Mouse (Mus musculus) thymus, adult 2 months (tissue): ENCODE data around the gene Vwf.

Experiments used
- CTCF ChIP-seq: fragments of 200-500 bp; IDR thresholded peaks from 2 replicates; pipeline ENCODE4 v1.5.1; 2012; ENCODE audit warnings: mild to moderate bottlenecking, control low read depth, low read length, moderate library complexity, borderline replicate concordance; ENCODE audit not compliant: control insufficient read depth, poor library complexity, insufficient read depth; ENCODE audit errors: extremely low read depth
- POLR2A ChIP-seq: fragments of 200-500 bp; IDR thresholded peaks from 2 replicates; pipeline ENCODE4 v1.6.1; 2012; ENCODE audit warnings: mild to moderate bottlenecking, low read length, control low read depth, moderate library complexity; ENCODE audit not compliant: control insufficient read depth, poor library complexity, insufficient read depth; ENCODE audit errors: extremely low read depth

DNA sequence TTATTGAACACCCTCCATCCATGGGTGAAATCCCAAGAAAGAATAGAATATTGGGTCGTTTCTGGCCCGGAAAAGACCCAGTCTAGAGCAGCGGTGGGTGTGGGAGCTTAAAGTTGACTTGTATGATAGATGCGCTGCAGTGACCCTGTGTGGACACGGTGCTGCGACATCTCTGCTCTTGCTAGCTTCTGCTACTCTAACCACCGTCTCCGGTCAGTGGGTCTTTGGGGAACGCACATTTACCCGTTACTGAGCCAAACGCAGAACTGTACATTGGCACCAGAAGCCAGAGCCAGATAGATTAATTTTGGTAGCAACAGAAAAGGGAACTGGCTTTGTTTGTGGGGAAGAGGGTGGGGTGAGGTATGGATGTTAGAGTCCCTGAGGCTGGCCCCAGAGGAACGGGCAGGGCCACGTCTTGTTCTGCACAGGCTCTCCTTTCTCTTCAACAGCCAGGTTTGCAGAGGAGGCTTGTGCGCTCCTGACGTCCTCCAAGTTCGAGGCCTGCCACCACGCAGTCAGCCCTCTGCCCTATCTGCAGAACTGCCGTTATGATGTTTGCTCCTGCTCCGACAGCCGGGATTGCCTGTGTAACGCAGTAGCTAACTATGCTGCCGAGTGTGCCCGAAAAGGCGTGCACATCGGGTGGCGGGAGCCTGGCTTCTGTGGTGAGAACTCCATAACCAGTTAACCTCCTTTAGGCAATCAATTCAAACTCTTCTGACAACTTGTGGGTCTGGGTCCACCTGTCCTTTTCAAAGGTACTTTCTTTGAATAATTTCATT, 57.3 kb downstream of the Vwf start:
- no peak for TF ChIP-seq POLR2A
- TF ChIP-seq CTCF, result no peak
